Mouse (Mus musculus): Measurements from ENCODE around the gene Sh2d6.

DNA sequence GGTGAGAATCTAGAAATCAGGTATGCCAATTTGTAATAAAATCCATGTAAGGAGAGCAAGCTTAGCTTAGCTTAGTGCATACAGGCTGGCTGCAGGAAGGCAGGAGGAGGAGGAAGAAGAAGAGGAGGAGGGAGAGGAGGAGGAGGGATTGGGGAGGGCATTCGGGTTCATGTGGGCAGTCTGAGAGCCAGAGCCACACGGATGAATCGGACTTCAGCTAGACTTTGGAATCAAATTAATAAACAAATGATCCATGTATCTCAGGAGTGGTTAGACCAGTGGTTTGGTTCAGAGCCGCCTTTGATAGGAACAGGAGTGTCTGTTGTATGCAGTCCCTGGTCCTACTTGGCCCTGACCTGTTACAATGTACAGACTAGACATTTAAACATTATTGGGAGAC is 36.6 kb downstream of the Sh2d6 start:
- TF ChIP-seq POLR2A (IDR thresholded peaks at IDR 0.05; ENCODE audit: insufficient read depth, low read depth, low read length) = no peak
- no peak for TF ChIP-seq CTCF (IDR thresholded peaks at IDR 0.05)
- no peak for TF ChIP-seq EP300 (IDR thresholded peaks at IDR 0.05; ENCODE audit: insufficient read depth, low read depth, low read length)
